Mouse (Mus musculus): ENCODE data around the gene Crocc. TPM values are rescaled to one million over a fixed set of nuclear protein-coding genes. Genes with fewer than 3 reads are reported as not detected.

Crocc gene
- polyA plus RNA-seq, 1 experiment from 2014 or later: 1.5 TPM

- Histone ChIP-seq H3K79me2 (ENCODE audit: inconsistent target) (no peaks in the 10 kb centered on the region), H3K4me3 (ENCODE audit: inconsistent target) (no peak overlapping the region), H3K36me3 (ENCODE audit: inconsistent target) (no peaks in the 10 kb centered on the region), H3K27ac (no peak overlapping the region)
- WGBS (ENCODE audit: missing documents): 86% methylated on average over 13 of the region's 14 CpGs
Measured at GRCm38 (mm10) chr4:141020811-141021613, 39.3 kb downstream of the Crocc start.

GRCm38 (mm10) chr4:141020220-141020619, 40.1 kb downstream of the Crocc start:
- Histone ChIP-seq H3K4me3 (ENCODE audit: inconsistent target) (no peak overlapping the region), H3K36me3 (ENCODE audit: inconsistent target) (no peaks in the 10 kb centered on the region), H3K27ac (no peak overlapping the region), H3K79me2 (ENCODE audit: inconsistent target) (no peaks in the 10 kb centered on the region)
- 98% methylated on average over 16 of the region's 17 CpGs for WGBS (ENCODE audit: missing documents)

GRCm38 (mm10) chr4:141017657-141018436, 42.5 kb downstream of the Crocc start:
- Histone ChIP-seq H3K27ac (no peak overlapping the region), H3K36me3 (ENCODE audit: inconsistent target) (no peaks in the 10 kb centered on the region), H3K79me2 (ENCODE audit: inconsistent target) (no peaks in the 10 kb centered on the region), H3K4me3 (ENCODE audit: inconsistent target) (no peak overlapping the region)
- 93% methylated on average over 27 of the region's 29 CpGs for WGBS (ENCODE audit: missing documents)

- 52% methylated on average over 9 of the region's 9 CpGs for WGBS (ENCODE audit: missing documents)
- Histone ChIP-seq H3K79me2 (ENCODE audit: inconsistent target) (no peaks in the 10 kb centered on the region), H3K4me3 (ENCODE audit: inconsistent target) (no peak overlapping the region), H3K27ac (peak overlapping the region; percentile 50), H3K36me3 (ENCODE audit: inconsistent target) (no peaks in the 10 kb centered on the region)
Measured at GRCm38 (mm10) chr4:141016311-141016710, 44.0 kb downstream of the Crocc start.

GRCm38 (mm10) chr4:141015356-141015755, 45.0 kb downstream of the Crocc start:
- H3K36me3 ChIP-seq (ENCODE audit: inconsistent target): no peaks in the 10 kb centered on the region
- no peak overlapping the region for H3K4me3 ChIP-seq (ENCODE audit: inconsistent target)
- 89% methylated on average over 7 of the region's 7 CpGs for WGBS (ENCODE audit: missing documents)
- H3K27ac ChIP-seq: no peak overlapping the region
- H3K79me2 ChIP-seq (ENCODE audit: inconsistent target): no peaks in the 10 kb centered on the region

- WGBS (ENCODE audit: missing documents): 92% methylated on average over 10 of the region's 11 CpGs
- no peaks in the 10 kb centered on the region for H3K36me3 ChIP-seq (ENCODE audit: inconsistent target)
- no peak overlapping the region for H3K27ac ChIP-seq
- H3K79me2 ChIP-seq (ENCODE audit: inconsistent target): no peaks in the 10 kb centered on the region
- H3K4me3 ChIP-seq (ENCODE audit: inconsistent target): no peak overlapping the region
Measured at GRCm38 (mm10) chr4:141014856-141015255, 45.5 kb downstream of the Crocc start.

GRCm38 (mm10) chr4:141014114-141014513, 46.2 kb downstream of the Crocc start:
- WGBS (ENCODE audit: missing documents): 79% methylated on average over 8 of the region's 8 CpGs
- no peaks in the 10 kb centered on the region for H3K79me2 ChIP-seq (ENCODE audit: inconsistent target)
- H3K4me3 ChIP-seq (ENCODE audit: inconsistent target): no peak overlapping the region
- no peak overlapping the region for H3K27ac ChIP-seq
- no peaks in the 10 kb centered on the region for H3K36me3 ChIP-seq (ENCODE audit: inconsistent target)

GRCm38 (mm10) chr4:141012558-141012957, 47.8 kb downstream of the Crocc start:
- no peak overlapping the region for H3K27ac ChIP-seq
- H3K79me2 ChIP-seq (ENCODE audit: inconsistent target): no peaks in the 10 kb centered on the region
- H3K4me3 ChIP-seq (ENCODE audit: inconsistent target): no peak overlapping the region
- WGBS (ENCODE audit: missing documents): 84% methylated on average over 9 of the region's 10 CpGs
- H3K36me3 ChIP-seq (ENCODE audit: inconsistent target): peaks cover 6% of the 10 kb centered on the region; the same call in 1 of the 2 replicates

- H3K27ac ChIP-seq: no peak overlapping the region
- H3K79me2 ChIP-seq (ENCODE audit: inconsistent target): no peaks in the 10 kb centered on the region
- no peak overlapping the region for H3K4me3 ChIP-seq (ENCODE audit: inconsistent target)
- peaks cover 10% of the 10 kb centered on the region; the same call in 1 of the 2 replicates for H3K36me3 ChIP-seq (ENCODE audit: inconsistent target)
- WGBS (ENCODE audit: missing documents): 68% methylated on average over 12 of the region's 14 CpGs
Measured at GRCm38 (mm10) chr4:141011556-141012328, 48.6 kb downstream of the Crocc start.

GRCm38 (mm10) chr4:141010941-141011429, 49.4 kb downstream of the Crocc start:
- no peak overlapping the region for H3K27ac ChIP-seq
- H3K36me3 ChIP-seq (ENCODE audit: inconsistent target): peaks cover 17% of the 10 kb centered on the region; the same call in 1 of the 2 replicates
- 28% methylated on average over 17 of the region's 17 CpGs for WGBS (ENCODE audit: missing documents)
- no peak overlapping the region for H3K4me3 ChIP-seq (ENCODE audit: inconsistent target)
- no peaks in the 10 kb centered on the region for H3K79me2 ChIP-seq (ENCODE audit: inconsistent target)

GRCm38 (mm10) chr4:141010526-141010925, 49.8 kb downstream of the Crocc start:
- no peaks in the 10 kb centered on the region for H3K79me2 ChIP-seq (ENCODE audit: inconsistent target)
- H3K4me3 ChIP-seq (ENCODE audit: inconsistent target): no peak overlapping the region
- no peak overlapping the region for H3K27ac ChIP-seq
- H3K36me3 ChIP-seq (ENCODE audit: inconsistent target): peaks cover 20% of the 10 kb centered on the region; the same call in 1 of the 2 replicates
- 8% methylated on average over 26 of the region's 26 CpGs for WGBS (ENCODE audit: missing documents)

GRCm38 (mm10) chr4:141010118-141010517, 50.2 kb downstream of the Crocc start, which contains the start of gene Mfap2:
TSS of gene Mfap2 (plus strand) at chr4:141010418.
- Histone ChIP-seq H3K36me3 (ENCODE audit: inconsistent target) (peaks cover 24% of the 10 kb centered on the region), H3K4me3 (ENCODE audit: inconsistent target) (no peak within 1 kb of the TSS), H3K79me2 (ENCODE audit: inconsistent target) (no peaks in the 10 kb centered on the region), H3K27ac (no peak within 1 kb of the TSS)
- WGBS (ENCODE audit: missing documents): 41% methylated on average over 7 of the region's 7 CpGs

- H3K36me3 ChIP-seq (ENCODE audit: inconsistent target): peaks cover 45% of the 10 kb centered on the region
- H3K27ac ChIP-seq: no peak overlapping the region
- no peak overlapping the region for H3K4me3 ChIP-seq (ENCODE audit: inconsistent target)
- 79% methylated on average over 8 of the region's 8 CpGs for WGBS (ENCODE audit: missing documents)
- H3K79me2 ChIP-seq (ENCODE audit: inconsistent target): no peaks in the 10 kb centered on the region
Measured at GRCm38 (mm10) chr4:141008028-141008427, 52.3 kb downstream of the Crocc start.

GRCm38 (mm10) chr4:141005983-141006382, 54.4 kb downstream of the Crocc start:
- H3K4me3 ChIP-seq (ENCODE audit: inconsistent target): no peak overlapping the region
- H3K27ac ChIP-seq: no peak overlapping the region
- WGBS (ENCODE audit: missing documents): 97% methylated on average over 13 of the region's 13 CpGs
- H3K36me3 ChIP-seq (ENCODE audit: inconsistent target): peaks cover 65% of the 10 kb centered on the region
- H3K79me2 ChIP-seq (ENCODE audit: inconsistent target): no peaks in the 10 kb centered on the region

Data from macrophage (primary cell).